In genomic region chr10:83729492-83729891, GRCm38 (mm10) we compare ENCODE assay signal across 8 mouse cellular contexts. TPM values are rescaled to one million over a fixed set of nuclear protein-coding genes. Genes with fewer than 3 reads are reported as not detected.
A peak's percentile ranks its signal among the peaks of the same experiment; 100 is the strongest.
DNase-seq lines count a peak whose midpoint lies in the region; ATAC-seq and TF ChIP-seq lines count a peak whose summit lies in the region.

No protein-coding gene starts in this region.

- H3K4me1 ChIP-seq in G1E (ENCODE audit: insufficient read depth, low read depth, low read length), result no peaks in the 10 kb centered on the region
- H3K4me1 ChIP-seq in forebrain, embryonic 13.5 days, result no peaks in the 10 kb centered on the region

- no peak overlapping the region for H3K4me3 ChIP-seq in G1E (ENCODE audit: low read depth, low read length)
- H3K4me3 ChIP-seq in forebrain, embryonic 13.5 days, result no peak overlapping the region

- H3K9ac ChIP-seq in forebrain, embryonic 13.5 days, result no peak overlapping the region

- 44% methylated on average over 7 of the region's 7 CpGs for WGBS in forebrain, embryonic 13.5 days

- H3K4me2 ChIP-seq in forebrain, embryonic 13.5 days, result no peak overlapping the region

- H3K27ac ChIP-seq in forebrain, embryonic 13.5 days, result no peak overlapping the region

- DNase-seq in G1E (ENCODE audit: low spot score), result peak; percentile 7
- peak; percentile 50 for DNase-seq in c-Kit-positive CD71-positive TER-119-negative erythroid progenitor cells, embryonic 14.5 days (ENCODE audit: low read depth)
- DNase-seq in heart, postnatal 4 days, result peak; percentile 95
- DNase-seq in layer of hippocampus, adult 18-20 months (ENCODE audit: low spot score in 2 of 2), result peak; percentile 72 to 93
- DNase-seq in lung, postnatal 10 days, result peak; percentile 91
- DNase-seq in ovary, postnatal 36 days (ENCODE audit: low spot score), result peak; percentile 83
- peak; percentile 90 for DNase-seq in thymus, postnatal 14 days

- ATAC-seq in G1E (ENCODE audit: extremely low read depth, insufficient number of reproducible peaks, low FRiP score, poor library complexity, severe bottlenecking), result peak; percentile 45; the same call in 1 of the 2 replicates
- ATAC-seq in forebrain, embryonic 13.5 days, result peak; percentile 76

- no peaks in the 10 kb centered on the region for H3K36me3 ChIP-seq in G1E (replicated peaks)
- H3K36me3 ChIP-seq in forebrain, embryonic 13.5 days (ENCODE audit: poor library complexity, severe bottlenecking), result no peaks in the 10 kb centered on the region

- peaks cover 34% of the 10 kb centered on the region for H3K9me3 ChIP-seq in G1E (replicated peaks)
- H3K9me3 ChIP-seq in forebrain, embryonic 13.5 days (replicated peaks), result no peaks in the 10 kb centered on the region

- peak; percentile 68 for TF ChIP-seq CTCF in G1E (IDR thresholded peaks at IDR 0.05; ENCODE audit: low read depth, low read length)

- no peaks in the 10 kb centered on the region for H3K27me3 ChIP-seq in G1E (ENCODE audit: insufficient read depth, low read length)
- no peaks in the 10 kb centered on the region for H3K27me3 ChIP-seq in forebrain, embryonic 13.5 days

RNA-seq across cellular contexts. Expression of gene 1500009L16Rik, which starts 6.8 kb away (rescaled TPM):
- total RNA-seq in G1E (2014; fragmentation: Nextera tagmentation) (not detected in 2 replicates), G1E (2017) (0.12 and 0.22 TPM in 2 replicates)
- polyA plus RNA-seq in G1E (2012), result not detected in 2 replicates
- polyA plus RNA-seq in forebrain, embryonic 13.5 days (2015; fragmentation: Nextera tagmentation; extraction: Ambion mirVana), result 42.2 and 51.7 TPM in 2 replicates
- 10 to 100 TPM; 18.4 to 19.2 TPM for total RNA-seq in heart, postnatal 4 days (2021)
- 10 to 100 TPM; 17.2 to 20.5 TPM for total RNA-seq in layer of hippocampus, adult 18-20 months (2021)

Comparison
In these comparisons a context has a peak if more than half of its experiments do, and no peak if none do; other contexts are left out.
1. DNase-seq: peak in every context shown above with its lines; median percentile 95 in heart, postnatal 4 days; 91 in lung, postnatal 10 days; 90 in thymus, postnatal 14 days; 83 in ovary, postnatal 36 days; 82 in layer of hippocampus, adult 18-20 months; 50 in c-Kit-positive CD71-positive TER-119-negative erythroid progenitor cells, embryonic 14.5 days; 7 in G1E.
2. RNA of gene 1500009L16Rik, which starts 6.8 kb away (total RNA-seq): 17.2 to 20.5 TPM in layer of hippocampus, adult 18-20 months and 18.4 to 19.2 TPM in heart, postnatal 4 days; 0.12 to 0.22 TPM in G1E; every median in the first group is over 10 times any median in the second.